Mouse (Mus musculus) adrenal gland (tissue): ENCODE measurements at regions not wholly inside any gene's neighbourhood (a gene's known extent, or its start where the extent isn't known, plus 50 kb on each side); places are given as distances from the start of the nearest gene placed in this dataset.

Experiments
- intact Hi-C: fragments of 180-260 bp; cut with DNase I; formaldehyde crosslinking; loops from one replicate; pipeline ENCODE4 v1.15.1; 2025

DNA sequence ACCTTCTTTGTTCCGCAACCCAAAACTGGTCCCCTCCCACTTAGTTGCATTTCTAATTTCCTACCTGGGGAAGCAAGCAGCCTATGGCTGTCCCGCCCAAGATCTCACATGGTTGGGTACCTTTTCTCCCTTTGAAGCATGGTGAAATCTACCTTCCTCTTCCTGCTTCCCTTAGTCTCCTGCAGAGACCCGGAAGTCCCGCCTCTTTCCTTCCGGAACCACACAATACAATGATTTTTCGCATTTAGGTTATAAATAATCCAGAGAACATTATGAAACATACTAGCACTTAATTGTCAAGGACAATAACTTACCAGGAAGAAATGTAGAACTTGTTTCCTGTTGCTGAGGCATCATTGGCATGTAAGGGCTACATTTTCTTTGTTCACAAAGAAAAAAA, 58.8 kb downstream of the 1700009N14Rik start:
- intact Hi-C loops = no loop called here

- intact Hi-C loops = no loop called here
Observed at GRCm38 (mm10) chr4:39527492-39527891, 77.4 kb downstream of the 1700009N14Rik start.

GRCm38 (mm10) chr4:39528661-39529060, 78.6 kb downstream of the 1700009N14Rik start:
- intact Hi-C loops = no loop called here

- intact Hi-C loops = no loop called here
Observed at GRCm38 (mm10) chr4:39556101-39556763, 106.1 kb downstream of the 1700009N14Rik start.

GRCm38 (mm10) chr4:39597426-39597825, 147.3 kb downstream of the 1700009N14Rik start:
- intact Hi-C loops = no loop called here

DNA sequence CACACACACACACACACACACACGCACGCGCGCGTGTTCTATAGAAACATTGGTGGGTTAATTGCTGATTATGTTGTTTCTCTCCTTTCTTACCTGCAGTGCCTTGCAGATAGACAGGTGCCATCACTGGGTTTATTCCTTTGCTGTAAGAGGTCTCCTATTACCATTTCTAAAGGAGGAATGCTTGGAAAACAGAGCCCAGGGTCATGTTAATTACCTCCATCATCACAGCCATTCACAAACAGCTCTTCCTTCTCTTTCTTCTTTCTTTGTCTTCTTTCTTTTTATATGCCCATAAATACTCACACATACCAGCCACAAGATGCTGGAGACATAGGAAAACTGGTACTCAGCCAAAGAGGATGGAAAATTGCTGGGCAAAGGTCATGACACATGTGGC, 155.0 kb downstream of the 1700009N14Rik start:
- intact Hi-C loops = no loop called here

DNA sequence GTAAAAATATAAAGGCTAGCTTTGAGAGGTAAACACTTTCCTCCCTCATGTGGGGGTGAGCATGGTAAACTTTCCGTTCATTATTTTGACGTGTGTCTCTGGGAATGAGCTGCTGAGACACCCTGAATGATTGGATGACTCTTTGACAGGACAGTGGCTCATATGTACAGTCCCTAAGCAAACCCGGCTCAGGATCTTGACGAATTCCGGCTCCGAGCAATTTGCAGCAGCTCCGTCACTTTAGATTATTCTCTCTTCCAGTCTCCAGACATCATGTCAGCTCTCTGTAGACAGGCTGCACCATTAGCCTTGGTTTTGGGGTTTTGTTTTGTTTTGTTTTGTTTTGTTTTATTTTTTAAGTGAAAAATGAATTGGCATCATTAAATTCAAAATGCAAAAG, 194.0 kb downstream of the 1700009N14Rik start:
- intact Hi-C loops = no loop called here

GRCm38 (mm10) chr4:39644849-39645248, 194.8 kb downstream of the 1700009N14Rik start:
- intact Hi-C loops = no loop called here

DNA sequence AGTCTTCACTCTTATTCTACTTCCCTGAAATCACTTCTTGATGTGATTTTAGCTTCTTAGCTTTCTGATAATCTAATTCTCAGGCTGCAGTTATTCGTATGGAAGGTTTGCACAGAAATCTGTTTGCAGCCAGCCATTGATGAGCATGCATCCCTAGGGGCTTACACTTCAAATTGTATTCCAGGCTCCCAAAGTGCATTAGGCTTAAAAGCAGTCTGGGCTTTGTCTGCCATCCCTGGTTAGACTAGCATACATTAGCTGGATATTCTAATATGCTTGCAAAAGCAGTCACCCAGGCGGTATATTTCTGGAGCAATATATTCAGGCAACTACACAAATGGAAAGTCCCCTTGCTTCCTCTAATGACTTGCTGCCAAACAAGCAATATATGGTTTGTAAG, 210.4 kb downstream of the 1700009N14Rik start:
- intact Hi-C loops = no loop called here

DNA sequence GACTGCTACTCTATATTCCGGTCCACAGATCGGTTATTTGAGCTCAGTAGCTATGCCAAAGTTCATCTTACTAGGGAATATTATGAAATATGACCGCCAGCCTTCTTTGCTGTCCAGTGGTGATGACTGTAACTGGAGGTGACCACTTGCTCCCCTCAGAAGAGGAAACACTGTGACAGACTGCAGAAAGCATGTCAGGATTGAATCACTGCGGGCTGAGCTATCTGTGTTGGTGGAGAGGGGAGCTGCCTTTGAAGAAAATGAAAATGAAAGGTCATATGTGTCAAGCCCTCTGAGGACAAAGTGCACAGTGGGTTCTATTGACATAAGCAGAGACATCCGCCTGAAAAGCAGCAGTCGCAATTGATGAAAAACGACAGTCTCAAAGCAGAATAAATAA, 222.5 kb downstream of the 1700009N14Rik start:
- intact Hi-C loops = no loop called here

DNA sequence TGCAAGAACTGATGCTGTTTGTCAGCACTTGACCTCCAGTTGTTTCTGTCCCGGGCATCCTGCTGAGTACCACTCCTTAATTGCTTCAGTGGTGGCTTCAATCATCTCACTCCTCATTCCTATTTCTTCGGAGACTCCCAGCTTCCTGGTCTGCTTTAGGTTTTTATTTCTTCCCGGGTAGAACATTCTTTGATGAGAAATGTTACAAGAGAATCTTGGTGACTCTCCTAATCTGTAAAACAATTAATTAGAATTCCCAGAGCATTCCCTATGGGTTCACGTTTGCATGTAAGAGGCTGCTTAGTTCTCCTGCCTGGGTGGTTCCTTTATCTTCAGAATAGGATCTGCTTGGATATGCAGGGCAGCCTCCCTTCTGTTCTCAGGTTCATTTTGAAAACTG, 245.1 kb downstream of the 1700009N14Rik start:
- intact Hi-C loops = loop anchor here (5.0 kb wide), 1 partner anchor 1188 kb away; no protein-coding TSS in a partner anchor

DNA sequence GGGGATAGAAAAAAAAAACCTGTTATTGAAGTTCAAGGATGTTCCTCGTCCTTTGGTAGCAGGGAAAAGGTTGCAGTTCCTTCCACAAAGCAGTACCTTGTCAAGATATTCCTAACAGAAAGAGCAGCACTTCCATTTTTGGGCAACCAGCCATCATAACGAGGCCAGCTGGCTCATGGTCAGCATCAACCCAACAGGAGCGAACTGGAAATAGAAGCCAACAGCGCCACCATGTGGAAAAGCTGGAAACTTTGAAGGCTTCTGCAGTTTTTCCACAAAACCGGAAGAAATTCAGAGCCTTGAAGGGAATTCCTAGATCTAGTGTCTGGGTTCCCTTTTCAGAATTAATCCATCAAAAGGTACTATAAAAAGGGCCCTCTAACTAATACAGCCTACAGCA, 247.5 kb downstream of the 1700009N14Rik start:
- intact Hi-C loops = loop anchor here (5.0 kb wide), 1 partner anchor 1190 kb away; no protein-coding TSS in a partner anchor

DNA sequence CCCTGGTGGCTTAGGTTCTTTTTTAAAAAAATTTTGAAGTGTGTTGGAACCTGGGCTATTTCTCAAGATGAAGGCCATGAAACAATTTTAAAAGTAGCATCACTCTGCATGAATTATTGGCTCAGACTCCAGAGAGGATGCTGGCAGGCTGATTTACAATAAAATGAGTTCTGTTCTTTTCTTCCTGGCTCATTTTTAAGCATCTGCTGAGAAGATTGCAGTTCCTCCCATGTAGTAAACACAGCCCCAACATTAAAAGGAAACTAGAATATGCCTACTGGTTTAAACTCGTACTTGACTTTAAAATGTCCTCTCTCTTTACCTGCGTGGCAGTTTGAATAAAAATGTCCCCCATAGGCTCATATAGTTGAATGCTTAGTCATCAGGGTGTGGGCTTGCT, 249.3 kb downstream of the 1700009N14Rik start:
- intact Hi-C loops = loop anchor here (5.0 kb wide), 1 partner anchor 1192 kb away; no protein-coding TSS in a partner anchor

DNA sequence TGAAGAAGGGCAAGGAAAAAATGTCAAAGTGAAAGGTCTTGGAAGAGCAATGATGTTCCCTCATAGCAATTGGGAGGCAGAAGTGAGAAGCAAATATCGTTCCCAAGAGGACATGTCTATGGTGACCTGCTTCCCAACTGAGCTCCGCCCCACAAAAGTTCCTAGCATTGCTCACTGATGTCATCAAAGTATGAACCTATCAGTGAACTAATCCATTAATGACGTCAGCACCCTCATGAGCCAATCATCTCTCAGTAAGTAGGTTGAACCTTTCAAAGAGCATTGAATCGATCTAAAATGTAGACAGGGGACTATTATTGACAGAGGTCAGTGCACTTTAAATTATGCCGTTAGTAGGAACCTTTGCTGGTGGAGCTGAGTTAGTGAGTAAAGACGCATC, 267.4 kb downstream of the 1700009N14Rik start:
- intact Hi-C loops = no loop called here

DNA sequence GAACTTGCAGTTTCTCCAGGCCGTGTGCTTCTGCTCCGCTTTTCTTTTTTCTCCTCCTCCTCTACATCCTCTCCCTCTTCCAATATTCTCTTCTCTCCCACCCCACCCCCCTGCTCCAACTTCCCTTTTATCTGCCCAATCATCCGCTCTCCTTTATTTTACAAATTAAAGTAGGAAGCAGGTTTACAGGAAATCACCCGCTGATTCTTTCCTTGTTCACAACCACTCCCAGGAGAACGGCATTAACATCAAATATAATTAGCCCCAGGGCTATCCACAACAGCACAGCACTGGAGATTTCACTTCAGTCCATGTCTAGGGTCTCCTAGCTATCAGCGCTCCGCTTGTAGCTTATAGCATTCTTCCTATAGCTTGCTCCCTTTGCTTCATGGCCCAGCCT, 268.6 kb downstream of the 1700009N14Rik start:
- intact Hi-C loops = no loop called here

- intact Hi-C loops = no loop called here
Observed at GRCm38 (mm10) chr4:39719951-39720350, 269.9 kb downstream of the 1700009N14Rik start.

DNA sequence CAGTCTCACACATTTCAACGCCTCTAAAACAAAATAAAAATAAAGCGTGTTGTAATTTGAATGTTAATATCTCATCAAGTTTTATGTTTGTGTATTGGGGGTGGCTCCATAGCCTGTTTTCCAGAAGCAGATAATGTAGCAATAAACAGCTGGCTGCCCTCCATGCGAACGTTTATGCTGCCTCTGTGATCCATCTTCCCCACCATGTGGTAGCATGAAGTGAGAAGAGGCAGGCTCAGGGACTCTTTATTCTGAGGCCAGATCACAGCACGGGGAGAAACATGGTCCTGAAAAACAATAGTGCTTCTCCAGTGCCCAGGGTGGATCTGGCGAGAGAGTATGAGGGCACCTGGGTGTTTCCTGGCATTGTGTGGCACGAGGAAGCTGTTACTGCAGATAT, 271.4 kb downstream of the 1700009N14Rik start:
- intact Hi-C loops = no loop called here

GRCm38 (mm10) chr4:39765586-39765985, 315.5 kb downstream of the 1700009N14Rik start:
- intact Hi-C loops = no loop called here

- intact Hi-C loops = no loop called here
Observed at GRCm38 (mm10) chr4:39791096-39791495, 341.0 kb downstream of the 1700009N14Rik start.

DNA sequence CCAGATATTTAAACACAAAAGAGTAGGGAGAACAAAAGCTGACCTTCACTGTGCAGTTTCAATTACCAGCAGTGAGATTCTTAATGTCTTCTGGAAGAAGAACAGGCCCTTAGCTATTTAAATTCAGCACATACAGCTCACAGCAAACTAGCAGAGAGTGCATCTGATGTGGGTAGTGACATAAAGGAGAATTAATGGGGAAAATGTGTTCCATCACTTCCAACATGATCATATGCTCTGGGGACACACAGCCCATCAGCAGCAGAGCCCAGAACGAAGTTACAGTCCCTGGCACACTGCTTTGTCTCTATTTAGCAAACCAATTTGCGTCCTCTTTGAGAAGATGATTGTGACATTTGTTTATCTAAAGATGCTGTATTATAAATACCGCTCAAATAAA, 332.9 kb upstream of the Aco1 start:
- intact Hi-C loops = no loop called here

GRCm38 (mm10) chr4:39812766-39813165, 330.1 kb upstream of the Aco1 start:
- intact Hi-C loops = no loop called here

- intact Hi-C loops = no loop called here
Observed at GRCm38 (mm10) chr4:39815620-39816019, 327.3 kb upstream of the Aco1 start.

DNA sequence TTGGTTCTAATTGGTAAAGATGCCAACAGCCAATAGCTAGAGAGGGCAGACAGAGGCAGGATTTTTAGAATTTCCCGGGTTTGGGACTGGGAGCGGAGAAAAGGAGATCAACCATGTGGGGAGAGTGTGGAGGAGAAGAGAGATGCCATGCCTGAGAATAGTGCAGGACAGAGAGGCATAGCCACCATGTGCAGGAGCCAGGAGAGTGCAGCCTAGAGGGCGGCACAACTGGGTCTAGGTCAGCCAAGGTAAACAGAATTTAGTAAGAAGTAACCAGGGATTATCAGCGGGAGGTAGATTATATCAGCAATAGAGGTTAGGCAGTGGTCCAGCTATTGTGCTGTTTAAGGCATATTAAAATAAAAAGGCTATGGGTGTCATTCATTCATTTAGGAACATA, 325.2 kb upstream of the Aco1 start:
- intact Hi-C loops = no loop called here

DNA sequence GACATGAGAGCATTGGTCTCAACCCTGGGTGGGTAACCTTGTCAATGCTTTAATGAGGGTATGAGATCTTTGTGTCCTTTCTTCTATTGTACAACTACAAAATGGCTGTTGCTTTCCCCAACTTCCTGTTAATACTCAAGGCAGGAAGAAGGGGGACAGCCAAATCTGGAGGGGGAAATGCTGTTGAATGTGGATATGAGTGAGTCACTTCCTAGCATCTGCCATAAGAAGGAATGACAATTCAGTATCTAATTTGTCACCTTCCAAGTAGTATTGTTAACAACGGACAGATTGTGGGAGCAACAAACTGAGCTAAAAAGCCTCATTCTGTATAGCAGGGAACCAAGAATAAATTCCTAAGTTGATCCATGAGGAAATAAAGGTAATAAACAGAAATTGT, 309.2 kb upstream of the Aco1 start:
- intact Hi-C loops = no loop called here
